Mouse (Mus musculus) hematopoietic stem cell, adult 5-6 weeks (primary cell): ENCODE results near the gene Lrrn2. TPM values are rescaled to one million over a fixed set of nuclear protein-coding genes. Genes with fewer than 3 reads are reported as not detected.

ENCODE experiments used
- ATAC-seq, 2 experiments: fragments of 125-278 bp in 1 of 2; replicated peaks in 1 of 2; 2 replicates each; pipeline ENCODE4 v1.8.0; 2016 to 2017; ENCODE audit warnings: inconsistent platforms in 2 of 2, mild to moderate bottlenecking in 2 of 2, moderate number of reproducible peaks in 2 of 2, low read depth in 1 of 2, moderate TSS enrichment in 1 of 2; ENCODE audit not compliant: low FRiP score in 2 of 2, poor library complexity in 2 of 2, severe bottlenecking in 2 of 2, insufficient read depth in 1 of 2, low TSS enrichment in 1 of 2
- total RNA-seq: library from RNA; stranded (forward); fragments of 172-1452, 232-1000 nt; gene quantifications from 2 replicates; pipeline ENCODE4 v1.2.3, GENCODE M21; 2017

The Lrrn2 gene
- total RNA-seq, 1 experiment from 2014 or later = not detected

DNA sequence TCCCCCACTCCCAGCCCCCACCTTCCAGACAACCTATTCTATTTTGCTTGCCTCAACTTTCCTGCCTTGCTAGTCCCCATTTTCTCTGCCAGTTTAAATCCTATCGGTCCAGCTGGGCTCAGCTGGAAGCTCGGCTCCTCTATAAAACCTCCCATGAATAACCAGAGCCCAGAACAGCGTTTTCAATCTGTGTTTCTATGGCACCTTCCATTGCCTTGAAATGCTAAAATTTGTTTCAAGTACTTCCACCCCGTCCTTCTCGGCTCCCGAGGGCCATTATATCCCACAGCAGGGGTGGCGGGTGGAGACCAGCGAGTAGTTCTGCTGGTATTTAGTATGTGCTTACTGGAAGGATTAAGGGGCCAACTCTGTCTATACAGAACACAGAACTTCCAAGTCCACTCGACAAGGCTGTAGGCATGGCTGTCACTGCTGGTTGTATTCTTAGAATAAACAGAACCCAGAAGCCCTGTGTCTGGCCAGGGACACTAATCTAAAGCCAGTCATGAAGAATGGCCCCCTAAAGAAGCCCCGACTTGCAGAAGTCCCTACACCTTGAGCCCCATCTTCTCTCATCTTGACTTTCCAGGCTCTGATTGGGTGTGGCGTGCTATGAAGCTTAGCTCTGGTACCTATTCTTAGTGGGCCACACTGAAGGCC lies 992 bp upstream of the Lrrn2 start:
- no peak for ATAC-seq

DNA sequence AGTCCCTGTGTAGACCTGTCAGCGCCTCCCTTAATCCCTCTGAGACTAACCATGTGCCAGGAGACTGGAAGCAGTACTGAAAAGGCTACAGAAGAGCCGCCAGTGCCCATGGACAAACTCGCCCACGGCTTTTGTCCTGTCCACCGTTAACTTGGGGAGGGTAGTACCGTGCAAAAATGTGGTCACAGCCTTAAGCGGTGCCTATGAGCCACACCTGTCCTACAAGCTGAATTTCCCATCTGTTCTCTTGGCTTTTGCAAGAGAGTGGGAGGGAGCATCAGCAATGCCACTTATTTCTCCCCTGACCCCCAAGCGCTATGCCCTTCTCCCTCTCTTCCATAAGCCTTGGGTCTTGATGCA lies 292 bp upstream of the Lrrn2 start:
- ATAC-seq = no peak

DNA sequence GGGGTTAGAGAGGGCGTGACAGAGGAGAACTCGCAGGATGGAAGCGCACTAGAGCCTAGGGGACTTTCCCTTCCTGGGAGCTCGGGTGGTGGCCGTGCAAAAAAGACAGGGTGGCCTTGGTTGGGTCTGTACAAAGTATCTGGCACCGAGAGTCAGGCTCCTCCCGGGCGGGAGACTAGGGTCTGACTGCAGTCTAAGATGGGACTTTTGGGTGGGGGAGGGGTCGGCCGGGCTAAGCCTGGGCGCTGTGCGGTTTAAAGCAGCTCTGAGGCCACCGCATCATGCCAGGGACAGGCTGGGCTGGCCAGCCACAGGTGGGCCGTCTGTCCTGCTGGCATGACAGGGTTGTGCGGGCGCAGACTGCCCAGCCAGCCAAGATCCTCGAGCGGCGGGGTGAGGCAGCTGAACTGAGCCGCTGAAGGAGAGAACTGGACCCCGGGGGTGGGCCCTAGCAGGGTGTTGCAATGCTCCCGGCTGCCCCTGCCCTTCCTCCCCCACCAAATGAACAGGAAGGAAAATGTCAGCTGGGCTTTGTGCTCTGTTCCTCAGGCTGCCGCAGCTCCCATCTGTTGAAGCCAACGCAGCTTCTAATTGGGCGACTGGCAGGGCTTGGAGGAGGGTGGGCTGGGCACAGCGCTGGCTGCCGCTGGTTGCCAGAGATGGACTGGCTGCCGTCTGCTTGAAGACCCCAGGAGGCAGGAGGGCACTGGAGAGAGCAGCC lies 1.1 kb downstream of the Lrrn2 start:
- peak; percentile 23 to 39; a peak in 1 of 4 replicates for ATAC-seq

DNA sequence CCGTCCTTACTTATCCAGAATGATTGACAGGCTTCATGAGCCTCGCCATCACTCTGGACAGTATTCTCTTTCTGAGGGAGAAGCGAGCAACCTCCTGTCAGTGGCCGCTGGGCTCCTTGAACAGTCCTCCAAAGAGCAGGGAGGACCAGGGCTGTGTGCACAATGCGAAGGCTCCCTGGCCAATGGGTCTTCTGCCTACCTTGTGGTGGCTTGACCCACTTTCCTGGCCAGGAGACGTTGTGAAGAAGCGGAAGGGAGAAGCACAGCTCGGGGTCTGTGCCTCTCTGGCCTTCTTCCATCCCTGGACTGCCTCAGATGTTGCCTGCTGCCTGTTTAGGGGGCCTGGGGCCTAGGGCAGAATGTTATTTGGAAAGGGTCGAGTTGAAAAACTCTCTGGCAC lies 1.8 kb downstream of the Lrrn2 start:
- no peak for ATAC-seq

DNA sequence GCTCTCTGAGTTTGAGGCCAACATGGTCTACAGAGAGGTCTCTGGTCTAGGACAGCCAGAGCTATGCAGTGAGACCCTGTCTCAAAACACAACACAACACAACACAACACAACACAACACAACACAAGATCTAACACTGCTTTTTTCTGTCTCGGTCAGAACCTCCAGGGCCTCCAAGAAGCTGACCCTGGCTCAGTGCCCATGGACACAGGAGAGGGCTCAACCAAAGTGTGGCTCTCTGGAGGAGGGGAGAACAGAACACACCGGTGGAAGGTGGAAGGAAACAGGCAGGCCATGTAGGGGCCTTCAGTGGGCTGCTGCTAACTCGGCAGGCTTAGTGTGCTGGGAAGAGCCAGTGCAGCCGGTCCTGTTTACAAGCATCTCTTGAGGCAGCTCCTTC lies 5.6 kb downstream of the Lrrn2 start:
- no peak for ATAC-seq

DNA sequence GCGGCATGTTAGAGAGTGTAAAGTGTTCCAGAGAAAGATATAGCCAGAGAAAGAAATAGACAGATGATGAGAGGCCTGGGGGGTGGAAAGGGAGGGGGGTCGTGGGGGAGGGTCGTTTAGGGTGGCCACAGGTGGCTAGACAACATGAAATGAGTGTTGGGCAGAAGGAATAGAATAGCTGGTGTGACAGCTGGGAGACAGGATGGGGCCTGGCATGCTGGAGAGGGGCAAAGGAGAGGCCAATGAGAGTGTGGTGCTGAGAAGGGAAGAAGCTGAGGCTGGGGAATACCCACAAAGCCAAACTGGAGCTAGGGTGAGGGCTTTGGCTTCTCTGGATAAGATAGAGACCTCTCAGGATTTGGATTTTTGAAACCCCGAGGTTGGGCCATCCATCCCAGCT lies 6.6 kb downstream of the Lrrn2 start:
- no peak for ATAC-seq

DNA sequence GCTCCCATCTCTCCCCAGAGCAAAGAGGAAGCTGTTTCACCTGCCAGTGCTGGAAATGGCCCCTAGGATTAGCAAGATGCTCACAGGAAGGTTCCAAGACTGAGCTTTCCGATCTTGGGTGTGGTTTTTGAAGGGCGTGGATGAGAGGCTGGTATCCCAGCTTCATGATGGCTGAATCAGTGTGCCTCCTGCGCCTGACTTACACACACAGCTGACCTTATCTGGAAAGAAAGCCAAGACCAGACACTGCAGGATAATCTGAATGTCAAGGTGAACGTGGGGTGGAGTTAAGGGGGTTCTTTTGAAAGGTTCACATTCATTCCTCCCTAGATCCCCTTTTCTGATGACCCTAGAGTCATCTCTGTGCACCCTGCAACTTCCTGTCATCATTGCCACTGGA lies 8.7 kb downstream of the Lrrn2 start:
- ATAC-seq = no peak

DNA sequence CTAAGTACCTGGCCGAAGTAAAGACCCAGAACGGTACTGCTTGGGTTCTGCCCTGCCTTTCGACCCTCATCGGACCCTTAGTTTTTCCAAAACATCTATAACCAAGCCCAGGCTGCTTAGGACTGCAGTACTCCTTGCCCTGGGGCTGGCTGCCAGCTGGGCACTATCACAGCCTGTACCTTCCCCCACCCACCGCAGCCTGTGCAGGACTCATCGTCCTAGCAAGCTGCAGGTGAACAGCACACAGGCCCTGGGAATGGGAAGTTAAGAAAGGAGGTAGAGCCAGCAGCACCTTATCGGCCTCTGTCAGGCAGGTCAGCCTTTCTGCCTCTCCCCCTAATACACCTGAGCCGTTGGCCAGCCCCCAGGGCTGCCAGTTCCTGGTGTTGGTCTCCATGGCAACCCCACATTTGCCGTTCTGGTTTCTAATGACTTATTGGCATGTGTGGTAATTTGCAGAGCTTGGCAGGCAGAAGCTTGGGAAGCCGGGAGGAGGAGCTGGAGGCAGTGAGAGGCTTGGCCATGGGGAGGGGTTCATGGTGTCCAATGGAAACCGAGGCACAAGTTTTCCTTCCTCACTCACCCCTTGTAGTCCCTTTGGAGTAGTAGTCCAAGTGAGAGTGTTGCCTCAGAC lies 10.2 kb downstream of the Lrrn2 start:
- ATAC-seq = no peak

DNA sequence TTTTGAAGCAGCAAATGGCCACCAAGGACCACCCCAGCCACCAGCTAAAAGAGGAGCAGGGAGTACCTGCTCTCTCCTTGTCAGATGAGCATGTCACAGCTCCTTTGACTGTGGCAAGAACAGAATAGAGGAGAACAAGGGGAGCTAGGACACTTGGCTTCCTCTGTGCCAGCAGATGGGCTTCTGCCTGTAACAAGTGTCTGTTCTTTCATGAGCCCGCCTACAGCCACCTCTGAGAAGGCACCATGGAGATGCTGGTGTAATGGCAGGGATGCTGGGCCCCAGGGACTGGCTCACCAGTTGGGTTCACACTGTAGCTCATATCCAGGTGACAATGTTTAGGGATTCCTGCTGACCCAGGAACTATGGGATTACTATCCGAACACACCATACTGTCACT lies 12.0 kb downstream of the Lrrn2 start:
- no peak for ATAC-seq

DNA sequence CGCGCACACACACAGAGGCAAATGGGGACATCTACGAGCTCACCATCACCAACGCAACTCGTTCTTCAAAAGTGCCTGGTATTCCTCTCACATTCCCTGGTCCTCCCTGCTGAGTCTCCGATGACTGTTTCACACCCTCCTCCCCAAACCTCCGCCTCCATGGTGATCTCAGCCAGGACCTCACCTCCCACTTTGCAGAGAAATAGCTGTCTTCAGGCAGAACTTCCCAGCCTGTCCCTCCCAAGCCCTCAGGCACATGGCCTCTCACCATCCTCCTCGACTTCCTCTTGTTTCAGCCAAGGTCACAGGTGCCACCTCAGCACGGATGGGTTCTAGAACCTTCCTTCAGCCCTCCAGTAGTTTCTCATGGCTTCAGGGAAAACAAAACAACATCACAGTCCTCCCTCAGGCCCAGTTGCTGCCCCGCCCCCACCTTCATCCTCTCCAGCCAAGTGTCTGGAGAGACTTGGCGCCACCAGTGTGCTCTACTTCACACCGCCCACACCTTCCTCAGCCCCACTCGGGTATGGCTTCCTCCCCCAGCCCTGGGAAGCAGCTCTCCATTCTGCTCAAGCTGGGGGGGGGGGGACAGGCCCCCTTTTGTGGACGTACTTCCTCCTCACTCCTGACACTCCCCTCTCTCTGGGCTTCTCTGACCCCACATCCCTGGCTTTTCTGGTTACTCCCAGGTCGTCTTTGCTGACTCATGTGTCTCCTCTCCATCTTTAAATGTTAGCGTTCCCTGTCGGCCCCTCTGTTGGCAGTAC lies 13.4 kb downstream of the Lrrn2 start:
- ATAC-seq = no peak

DNA sequence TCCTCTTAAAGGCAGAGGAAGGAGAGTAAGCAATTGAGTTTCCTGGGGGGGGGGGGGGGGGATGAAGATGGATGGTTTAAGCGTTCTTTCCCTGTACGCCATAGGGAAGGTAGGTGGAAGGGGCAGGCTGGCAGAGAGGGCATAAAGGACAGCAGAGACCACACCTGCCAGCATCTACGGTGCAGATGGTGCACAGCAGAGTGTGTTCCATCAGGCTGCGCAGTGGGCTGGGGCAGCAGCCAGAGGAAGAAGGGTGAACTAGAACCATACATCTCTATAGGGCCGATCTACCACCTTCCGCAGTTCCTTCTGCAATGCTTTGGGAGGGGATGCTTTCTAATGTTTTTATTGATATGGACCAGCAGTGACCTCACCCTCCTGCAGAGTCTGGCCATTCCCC lies 19.0 kb downstream of the Lrrn2 start:
- no peak for ATAC-seq

DNA sequence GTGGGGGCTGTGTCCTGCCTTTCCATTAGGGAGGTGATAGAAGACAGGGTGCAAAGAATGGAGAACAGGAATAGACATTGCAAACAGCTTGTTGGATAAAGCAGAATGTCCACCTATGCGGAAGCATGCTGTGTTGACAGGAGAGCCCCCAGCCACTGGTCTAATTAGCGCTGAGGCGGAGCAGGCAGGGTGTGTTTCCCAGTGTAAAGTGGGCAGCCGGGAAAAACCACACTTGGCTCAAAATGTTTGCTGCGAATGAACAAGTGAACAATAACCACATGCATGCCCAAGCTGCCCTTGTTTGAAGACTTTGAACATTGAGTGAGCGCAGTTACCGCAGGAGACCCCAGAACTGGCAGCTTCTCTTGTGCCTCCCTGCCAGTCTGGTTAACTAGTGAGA lies 19.6 kb downstream of the Lrrn2 start:
- no peak for ATAC-seq

DNA sequence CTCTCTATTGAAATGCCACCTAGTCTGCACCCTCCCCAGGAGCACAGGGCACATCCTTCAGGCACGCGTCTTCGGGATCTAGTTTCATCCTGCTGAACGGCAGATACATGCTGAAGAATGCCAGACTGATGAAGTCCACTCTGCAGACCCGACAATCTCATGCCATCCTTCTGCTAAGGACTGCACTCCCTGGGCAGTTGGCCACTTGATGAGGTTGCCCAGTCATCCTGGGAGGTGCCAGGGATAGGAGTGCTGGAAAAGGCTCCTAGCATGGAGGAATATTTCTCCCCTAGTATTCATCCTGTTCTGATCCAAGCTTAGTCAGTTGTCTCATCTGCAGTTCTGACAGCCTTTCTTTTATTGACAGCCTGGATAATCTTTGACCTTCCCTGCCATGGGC lies 20.9 kb downstream of the Lrrn2 start:
- no peak for ATAC-seq

DNA sequence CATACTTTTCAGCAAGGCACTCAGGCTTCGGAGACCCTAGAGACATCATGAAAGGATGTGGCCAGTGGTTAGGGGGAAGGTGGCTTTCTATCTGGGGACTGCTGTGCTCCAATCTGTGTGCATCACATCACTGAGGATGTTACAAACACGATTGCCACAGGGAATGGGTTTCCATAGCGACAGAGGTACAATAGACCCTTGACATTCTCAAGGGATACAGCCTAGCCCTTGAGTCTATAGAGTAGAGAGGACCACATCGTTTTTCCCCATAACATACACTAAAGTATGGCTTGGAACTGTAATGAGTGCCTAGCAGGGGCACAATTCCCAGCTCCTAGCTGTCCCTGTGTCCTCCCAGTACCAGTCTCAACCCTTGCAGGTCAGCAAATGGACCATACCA lies 23.4 kb downstream of the Lrrn2 start:
- no peak for ATAC-seq

DNA sequence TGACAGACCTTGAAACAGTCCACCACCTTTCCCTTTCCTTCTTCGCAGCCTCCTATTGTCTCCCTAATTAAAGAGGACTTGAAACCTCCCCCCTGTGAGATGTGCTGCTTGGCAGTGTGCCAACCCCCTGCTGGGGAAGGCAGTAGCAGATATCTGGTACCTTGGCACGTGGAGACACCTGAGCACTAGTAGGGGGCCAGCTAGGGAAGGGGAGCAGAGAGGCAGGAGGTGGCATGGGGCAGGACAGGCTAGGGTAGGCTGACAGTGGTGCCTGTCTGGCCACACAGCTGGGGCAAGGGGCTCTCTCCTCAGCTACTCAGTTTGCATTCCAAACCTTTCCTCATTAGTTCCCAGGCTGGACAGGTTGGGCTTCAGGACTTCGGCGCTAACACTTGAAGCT lies 29.0 kb downstream of the Lrrn2 start:
- ATAC-seq = no peak

DNA sequence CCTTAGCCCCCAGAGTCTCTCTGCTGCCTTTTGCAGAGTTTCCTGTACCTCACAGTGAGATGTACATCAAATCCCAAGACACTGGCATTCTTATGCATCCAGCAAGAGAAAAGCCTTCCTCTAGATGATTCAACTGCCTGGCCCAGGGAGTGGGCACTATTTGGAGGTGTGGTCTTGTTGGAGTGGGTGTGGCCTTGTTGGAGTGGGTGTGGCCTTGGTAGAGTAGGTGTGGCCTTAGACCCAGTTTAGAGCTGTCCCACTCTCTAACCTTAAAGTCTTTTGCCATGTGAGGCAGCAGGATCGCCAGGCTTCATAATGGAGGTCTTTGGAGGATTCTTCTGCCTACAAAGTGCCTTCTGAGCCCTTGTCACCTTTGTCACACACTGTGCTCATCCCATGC lies 29.9 kb downstream of the Lrrn2 start:
- ATAC-seq = no peak

DNA sequence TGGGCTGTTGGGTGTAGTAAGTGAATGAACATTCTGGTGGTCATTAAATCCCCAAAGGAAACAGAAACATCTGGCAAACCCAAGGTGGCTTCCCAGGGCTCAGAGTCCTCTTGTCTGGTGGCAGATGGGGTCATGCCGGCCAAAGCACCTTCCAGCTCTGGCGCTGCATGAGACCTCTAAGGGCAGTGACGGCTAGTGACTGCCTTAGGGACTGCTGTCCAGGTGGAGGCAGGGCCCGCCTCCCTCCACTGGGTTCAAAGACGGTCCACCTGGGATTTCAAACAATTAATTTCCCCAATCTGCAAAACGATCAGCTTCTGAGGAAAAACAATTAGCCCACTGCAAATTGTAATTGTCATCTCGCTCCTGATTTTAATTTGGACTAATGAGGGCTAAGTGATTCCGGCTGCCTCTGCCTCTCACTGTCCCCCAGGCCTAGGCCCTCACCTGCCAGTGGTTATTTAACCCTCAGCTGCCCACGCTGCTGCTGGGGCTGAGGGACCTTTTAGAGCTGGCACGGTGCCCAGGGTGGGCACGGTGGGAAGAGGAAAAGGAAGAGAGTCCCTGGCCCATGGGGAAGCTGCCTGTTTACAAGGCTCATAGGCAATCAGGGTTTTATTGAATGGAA lies 30.5 kb downstream of the Lrrn2 start:
- no peak for ATAC-seq
